Mouse (Mus musculus): ENCODE results near the gene Plekhg3. TPM values are rescaled to one million over a fixed set of nuclear protein-coding genes. Genes with fewer than 3 reads are reported as not detected.
A peak's percentile ranks its signal among the peaks of the same experiment; 100 is the strongest.

Plekhg3 gene
- total and polyA plus RNA-seq, 2 experiments from 2014 or later: 1.2 to 6.2 TPM

DNA sequence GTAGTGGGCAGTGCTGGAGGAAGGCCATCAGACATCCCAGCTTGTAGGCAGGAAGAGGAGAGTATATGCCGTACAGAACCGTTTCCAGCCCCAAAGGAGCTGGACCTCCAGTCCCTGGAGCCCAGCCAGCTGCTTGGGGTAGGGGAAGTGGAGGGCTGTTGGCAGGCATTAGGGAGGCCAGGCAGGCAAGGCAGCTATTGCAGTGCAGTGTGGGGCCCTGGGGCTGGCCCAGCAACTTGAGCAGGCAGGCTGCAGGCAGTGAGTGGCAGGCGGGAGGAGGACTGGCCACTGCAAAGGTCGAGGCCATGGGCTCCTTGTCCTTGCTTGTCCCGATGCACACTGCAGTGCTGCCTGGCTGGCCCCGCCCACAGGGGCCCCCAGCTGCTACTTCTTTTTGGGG, 52.1 kb downstream of the Plekhg3 start:
- H3K9ac ChIP-seq (replicated peaks; ENCODE audit: low read length, poor library complexity, severe bottlenecking): no peak overlapping the region
- ATAC-seq (ENCODE audit: low FRiP score) (0 out of 2 replicates have a peak, but pooled peaks have one; percentile 31), DNase-seq (ENCODE audit: low spot score) (peak; percentile 73)
- no peaks in the 10 kb centered on the region for H3K36me3 ChIP-seq (ENCODE audit: insufficient read depth, low read length)
- whole genome bisulfite sequencing: 26% methylated on average over 5 of the region's 6 CpGs
- no peaks in the 10 kb centered on the region for H3K27me3 ChIP-seq (ENCODE audit: insufficient read depth, low read length)
- H3K27ac ChIP-seq (ENCODE audit: low read depth, low read length): no peak overlapping the region
- no peak overlapping the region for H3K4me3 ChIP-seq (ENCODE audit: low read depth, low read length)
- H3K4me2 ChIP-seq (ENCODE audit: low read depth, low read length, poor library complexity, severe bottlenecking): no peak overlapping the region
- H3K9me3 ChIP-seq (ENCODE audit: low read length): no peaks in the 10 kb centered on the region
- no peak for TF ChIP-seq CTCF (IDR thresholded peaks at IDR 0.05)
- no peaks in the 10 kb centered on the region for H3K4me1 ChIP-seq (ENCODE audit: insufficient read depth, low read length)

DNA sequence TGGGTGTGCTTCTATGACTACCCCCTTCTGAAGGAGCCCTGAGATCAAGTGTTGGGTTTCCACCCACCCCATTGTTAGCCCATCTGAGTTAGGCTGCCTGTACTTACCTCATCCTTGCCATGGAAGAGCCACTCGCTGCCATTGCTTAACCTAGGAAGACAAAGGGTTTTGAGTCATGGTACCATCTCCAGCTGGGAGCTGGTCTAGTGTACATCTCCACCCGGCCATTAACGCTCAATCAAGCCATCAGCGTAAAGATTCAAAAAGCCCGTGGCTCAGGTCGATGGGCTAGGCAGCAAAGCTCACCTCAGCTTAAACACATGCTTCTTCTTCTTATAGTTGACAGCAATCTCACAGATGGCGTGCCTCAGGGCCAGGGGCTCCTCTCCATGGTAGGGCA, 52.8 kb downstream of the Plekhg3 start:
- H3K4me1 ChIP-seq (ENCODE audit: insufficient read depth, low read length): no peaks in the 10 kb centered on the region
- 96% methylated on average over 7 of the region's 7 CpGs for WGBS
- no peak overlapping the region for H3K4me3 ChIP-seq (ENCODE audit: low read depth, low read length)
- H3K4me2 ChIP-seq (ENCODE audit: low read depth, low read length, poor library complexity, severe bottlenecking): no peak overlapping the region
- H3K9ac ChIP-seq (replicated peaks; ENCODE audit: low read length, poor library complexity, severe bottlenecking): no peak overlapping the region
- no peak overlapping the region for H3K27ac ChIP-seq (ENCODE audit: low read depth, low read length)
- no peaks in the 10 kb centered on the region for H3K27me3 ChIP-seq (ENCODE audit: insufficient read depth, low read length)
- no peak for DNase-seq (ENCODE audit: low spot score)
- no peak for ATAC-seq (ENCODE audit: low FRiP score)
- no peaks in the 10 kb centered on the region for H3K36me3 ChIP-seq (ENCODE audit: insufficient read depth, low read length)
- H3K9me3 ChIP-seq (ENCODE audit: low read length): no peaks in the 10 kb centered on the region
- no peak for TF ChIP-seq CTCF (IDR thresholded peaks at IDR 0.05)

DNA sequence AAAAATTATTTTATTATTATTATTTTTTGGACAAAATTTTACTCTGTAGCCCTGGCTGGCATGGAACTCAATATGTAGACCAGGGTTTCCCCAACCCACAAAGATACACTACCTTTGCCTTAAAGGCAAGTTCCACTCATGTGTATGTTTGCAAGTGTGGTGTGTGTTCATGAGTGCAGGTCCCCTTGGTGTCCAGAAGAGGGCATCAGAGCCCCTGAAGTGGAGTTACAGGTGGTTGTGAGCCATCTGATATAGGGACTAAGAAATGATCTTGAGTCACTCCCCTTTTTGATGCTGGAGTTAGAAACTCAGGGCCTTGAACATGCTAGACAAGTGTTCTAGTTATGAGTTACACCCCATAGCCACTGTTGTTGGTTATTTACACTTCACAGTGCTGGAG, 54.3 kb downstream of the Plekhg3 start:
- ATAC-seq (ENCODE audit: low FRiP score) (no peak), DNase-seq (ENCODE audit: low spot score) (no peak)
- H3K27ac ChIP-seq (ENCODE audit: low read depth, low read length): no peak overlapping the region
- no peaks in the 10 kb centered on the region for H3K27me3 ChIP-seq (ENCODE audit: insufficient read depth, low read length)
- no peaks in the 10 kb centered on the region for H3K36me3 ChIP-seq (ENCODE audit: insufficient read depth, low read length)
- H3K4me1 ChIP-seq (ENCODE audit: insufficient read depth, low read length): no peaks in the 10 kb centered on the region
- H3K9ac ChIP-seq (replicated peaks; ENCODE audit: low read length, poor library complexity, severe bottlenecking): no peak overlapping the region
- no peak overlapping the region for H3K4me3 ChIP-seq (ENCODE audit: low read depth, low read length)
- H3K9me3 ChIP-seq (ENCODE audit: low read length): no peaks in the 10 kb centered on the region
- TF ChIP-seq CTCF (IDR thresholded peaks at IDR 0.05): peak; percentile 22
- no peak overlapping the region for H3K4me2 ChIP-seq (ENCODE audit: low read depth, low read length, poor library complexity, severe bottlenecking)

DNA sequence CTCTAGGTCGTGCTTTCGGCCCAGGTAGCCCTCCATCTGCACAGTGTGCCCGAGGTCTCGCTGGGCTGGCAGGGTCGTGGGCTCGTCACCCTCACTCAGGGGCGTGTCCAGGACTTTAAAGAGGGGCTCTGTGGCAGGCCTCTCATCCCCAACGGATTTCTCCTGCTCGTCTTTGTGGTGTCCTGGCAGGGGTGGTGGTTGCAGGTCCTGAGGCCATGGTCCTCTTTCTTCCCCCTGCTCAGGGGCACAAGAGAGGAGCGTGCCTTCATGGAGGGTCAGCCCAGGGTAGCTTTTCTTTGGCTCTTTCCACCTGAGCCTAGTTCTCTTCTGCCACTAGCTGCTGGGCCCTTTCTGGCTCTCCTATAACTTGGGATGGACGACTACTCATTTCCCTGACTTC, 56.7 kb downstream of the Plekhg3 start:
- 69% methylated on average over 11 of the region's 11 CpGs for WGBS
- no peaks in the 10 kb centered on the region for H3K9me3 ChIP-seq (ENCODE audit: low read length)
- H3K4me1 ChIP-seq (ENCODE audit: insufficient read depth, low read length): no peaks in the 10 kb centered on the region
- ATAC-seq (ENCODE audit: low FRiP score): no peak
- no peak overlapping the region for H3K27ac ChIP-seq (ENCODE audit: low read depth, low read length)
- no peaks in the 10 kb centered on the region for H3K36me3 ChIP-seq (ENCODE audit: insufficient read depth, low read length)
- H3K9ac ChIP-seq (replicated peaks; ENCODE audit: low read length, poor library complexity, severe bottlenecking): no peak overlapping the region
- no peak overlapping the region for H3K4me3 ChIP-seq (ENCODE audit: low read depth, low read length)
- no peaks in the 10 kb centered on the region for H3K27me3 ChIP-seq (ENCODE audit: insufficient read depth, low read length)
- DNase-seq (ENCODE audit: low spot score): no peak
- no peak overlapping the region for H3K4me2 ChIP-seq (ENCODE audit: low read depth, low read length, poor library complexity, severe bottlenecking)
- no peak for TF ChIP-seq CTCF (IDR thresholded peaks at IDR 0.05)

DNA sequence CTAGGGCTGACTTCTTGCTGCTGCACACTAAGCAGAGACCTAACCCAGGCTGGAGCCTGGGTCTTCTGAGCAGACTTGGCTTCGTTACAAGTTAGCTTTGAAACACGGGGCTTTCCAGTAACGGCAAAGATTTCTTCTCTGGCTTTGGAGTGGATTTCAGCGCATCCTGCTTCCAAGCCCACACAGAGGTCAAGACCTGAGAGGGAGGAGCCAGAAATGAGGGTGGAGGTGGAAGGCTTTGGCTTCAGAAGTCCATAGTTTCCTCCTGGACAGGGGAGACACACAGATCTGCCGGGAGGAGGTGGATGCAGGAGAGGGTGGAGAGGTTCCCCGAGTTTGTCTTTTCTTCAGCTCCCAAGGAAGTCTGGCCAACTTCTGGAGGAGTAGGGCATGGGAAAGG, 58.8 kb downstream of the Plekhg3 start:
- no peak overlapping the region for H3K4me3 ChIP-seq (ENCODE audit: low read depth, low read length)
- no peak for ATAC-seq (ENCODE audit: low FRiP score)
- no peak for TF ChIP-seq CTCF (IDR thresholded peaks at IDR 0.05)
- no peaks in the 10 kb centered on the region for H3K36me3 ChIP-seq (ENCODE audit: insufficient read depth, low read length)
- H3K27me3 ChIP-seq (ENCODE audit: insufficient read depth, low read length): no peaks in the 10 kb centered on the region
- no peak overlapping the region for H3K9ac ChIP-seq (replicated peaks; ENCODE audit: low read length, poor library complexity, severe bottlenecking)
- 72% methylated on average over 6 of the region's 6 CpGs for WGBS
- no peaks in the 10 kb centered on the region for H3K4me1 ChIP-seq (ENCODE audit: insufficient read depth, low read length)
- H3K9me3 ChIP-seq (ENCODE audit: low read length): no peaks in the 10 kb centered on the region
- no peak overlapping the region for H3K4me2 ChIP-seq (ENCODE audit: low read depth, low read length, poor library complexity, severe bottlenecking)
- no peak overlapping the region for H3K27ac ChIP-seq (ENCODE audit: low read depth, low read length)
- DNase-seq (ENCODE audit: low spot score): no peak

DNA sequence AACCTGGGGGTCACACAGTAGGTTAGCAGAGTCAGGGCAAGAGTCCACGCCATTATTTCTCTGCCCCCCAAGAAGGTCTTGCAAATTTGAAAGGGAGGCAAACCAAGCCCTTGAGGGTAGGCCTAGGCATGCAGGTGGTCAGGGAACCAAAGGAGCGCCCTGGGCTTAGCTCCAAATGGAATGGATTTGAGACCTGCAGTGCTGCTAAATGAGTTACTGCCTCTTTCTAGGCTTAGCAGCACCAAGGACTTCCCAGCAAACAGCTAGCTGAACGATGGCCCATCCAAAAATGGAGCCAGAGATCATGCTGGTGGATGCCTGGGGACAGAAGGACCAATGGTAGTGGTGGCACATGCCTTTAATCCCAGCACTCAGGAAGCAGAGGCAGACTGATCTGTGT, 60.3 kb downstream of the Plekhg3 start:
- no peak overlapping the region for H3K27ac ChIP-seq (ENCODE audit: low read depth, low read length)
- H3K36me3 ChIP-seq (ENCODE audit: insufficient read depth, low read length): no peaks in the 10 kb centered on the region
- 73% methylated on average over 3 of the region's 3 CpGs for WGBS
- DNase-seq (ENCODE audit: low spot score): no peak
- no peak overlapping the region for H3K4me2 ChIP-seq (ENCODE audit: low read depth, low read length, poor library complexity, severe bottlenecking)
- H3K27me3 ChIP-seq (ENCODE audit: insufficient read depth, low read length): no peaks in the 10 kb centered on the region
- TF ChIP-seq CTCF (IDR thresholded peaks at IDR 0.05): no peak
- no peak overlapping the region for H3K4me3 ChIP-seq (ENCODE audit: low read depth, low read length)
- H3K4me1 ChIP-seq (ENCODE audit: insufficient read depth, low read length): no peaks in the 10 kb centered on the region
- ATAC-seq (ENCODE audit: low FRiP score): no peak
- H3K9ac ChIP-seq (replicated peaks; ENCODE audit: low read length, poor library complexity, severe bottlenecking): no peak overlapping the region
- H3K9me3 ChIP-seq (ENCODE audit: low read length): no peaks in the 10 kb centered on the region
